In genomic region chr9:46216744-46217470, GRCm38 (mm10) we compare ENCODE assay signal across 1 mouse cellular context.
A peak's percentile ranks its signal among the peaks of the same experiment; 100 is the strongest.
TF ChIP-seq lines count a peak whose summit lies in the region.

No protein-coding gene starts in this region.

TF ChIP-seq in MEL, 35 proteins besides CTCF, POLR2A, EP300 and RAD21:
- no peak for TF ChIP-seq ZC3H11A (IDR thresholded peaks at IDR 0.05; ENCODE audit: low read depth, low read length)
- no peak for TF ChIP-seq MXI1 (IDR thresholded peaks at IDR 0.05; ENCODE audit: low read depth, low read length)
- TF ChIP-seq UBTF (IDR thresholded peaks at IDR 0.05; ENCODE audit: borderline replicate concordance, insufficient read depth, low read depth, low read length) = no peak
- no peak for TF ChIP-seq MAFK (IDR thresholded peaks at IDR 0.05; ENCODE audit: borderline replicate concordance, low read depth, low read length)
- no peak for TF ChIP-seq POLR2AphosphoS2 (IDR thresholded peaks at IDR 0.05; ENCODE audit: low read length)
- TF ChIP-seq ETS1 (IDR thresholded peaks at IDR 0.05; ENCODE audit: low read depth, low read length) = peak; percentile 69
- TF ChIP-seq MEF2A (IDR thresholded peaks at IDR 0.05; ENCODE audit: extremely low read depth, insufficient replicate concordance, low read depth, low read length, poor library complexity, severe bottlenecking) = no peak
- no peak for TF ChIP-seq CHD1 (IDR thresholded peaks at IDR 0.05; ENCODE audit: low read depth, low read length)
- peak; percentile 43 for TF ChIP-seq RCOR1 (IDR thresholded peaks at IDR 0.05; ENCODE audit: low read depth, low read length)
- TF ChIP-seq MYC (IDR thresholded peaks at IDR 0.05; ENCODE audit: low read depth, low read length) = no peak
- no peak for TF ChIP-seq ZKSCAN1 (IDR thresholded peaks at IDR 0.05; ENCODE audit: low read depth, low read length)
- TF ChIP-seq NRF1 (IDR thresholded peaks at IDR 0.05; ENCODE audit: insufficient read depth, low read depth, low read length, poor library complexity, severe bottlenecking) = peak; percentile 9; the same call in 1 of the 2 replicates
- no peak for TF ChIP-seq TBP (IDR thresholded peaks at IDR 0.05; ENCODE audit: low read depth, low read length)
- no peak for TF ChIP-seq CHD2 (IDR thresholded peaks at IDR 0.05; ENCODE audit: low read length)
- no peak for TF ChIP-seq KAT2A (conservative IDR thresholded peaks at IDR 0.05; ENCODE audit: low read depth, low read length)
- no peak for TF ChIP-seq USF2 (IDR thresholded peaks at IDR 0.05; ENCODE audit: borderline replicate concordance in 1 of 2, insufficient read depth in 1 of 2, low read depth in 1 of 2, low read length in 2 of 2)
- TF ChIP-seq TCF12 (IDR thresholded peaks at IDR 0.05; ENCODE audit: low read depth, low read length) = 0 out of 2 replicates have a peak, but pooled peaks have one; percentile 32
- 0 out of 2 replicates have a peak, but pooled peaks have one; percentile 36 for TF ChIP-seq MAZ (IDR thresholded peaks at IDR 0.05; ENCODE audit: low read depth, low read length)
- TF ChIP-seq ZMIZ1 (IDR thresholded peaks at IDR 0.05; ENCODE audit: low read depth, low read length) = no peak; the same call in 1 of the 2 replicates
- no peak for TF ChIP-seq ELF1 (IDR thresholded peaks at IDR 0.05; ENCODE audit: low read depth, low read length)
- no peak for TF ChIP-seq GABPA (IDR thresholded peaks at IDR 0.05; ENCODE audit: low read depth, low read length)
- TF ChIP-seq GATA1 (IDR thresholded peaks at IDR 0.05; ENCODE audit: low read depth, low read length) = no peak
- TF ChIP-seq POLR2AphosphoS5 (IDR thresholded peaks at IDR 0.05; ENCODE audit: borderline replicate concordance, low read depth, low read length) = no peak
- TF ChIP-seq NELFE (IDR thresholded peaks at IDR 0.05; ENCODE audit: low read depth, low read length) = peak; percentile 37; the same call in 1 of the 2 replicates
TF ChIP-seq in MEL: peak in this region for 6.
